Mouse (Mus musculus) liver, postnatal 0 days (tissue): ENCODE measurements around the gene Slc4a1.

Experiments
- CTCF ChIP-seq: sonication (generic); IDR thresholded peaks from 2 replicates; pipeline ENCODE4 v1.5.1; 2016; ENCODE audit warnings: antibody characterized with exemption, low read depth
- EP300 ChIP-seq: IDR thresholded peaks from 2 replicates; pipeline ENCODE4 v1.6.1; 2016; ENCODE audit warnings: antibody characterized with exemption, low read depth, mild to moderate bottlenecking

DNA sequence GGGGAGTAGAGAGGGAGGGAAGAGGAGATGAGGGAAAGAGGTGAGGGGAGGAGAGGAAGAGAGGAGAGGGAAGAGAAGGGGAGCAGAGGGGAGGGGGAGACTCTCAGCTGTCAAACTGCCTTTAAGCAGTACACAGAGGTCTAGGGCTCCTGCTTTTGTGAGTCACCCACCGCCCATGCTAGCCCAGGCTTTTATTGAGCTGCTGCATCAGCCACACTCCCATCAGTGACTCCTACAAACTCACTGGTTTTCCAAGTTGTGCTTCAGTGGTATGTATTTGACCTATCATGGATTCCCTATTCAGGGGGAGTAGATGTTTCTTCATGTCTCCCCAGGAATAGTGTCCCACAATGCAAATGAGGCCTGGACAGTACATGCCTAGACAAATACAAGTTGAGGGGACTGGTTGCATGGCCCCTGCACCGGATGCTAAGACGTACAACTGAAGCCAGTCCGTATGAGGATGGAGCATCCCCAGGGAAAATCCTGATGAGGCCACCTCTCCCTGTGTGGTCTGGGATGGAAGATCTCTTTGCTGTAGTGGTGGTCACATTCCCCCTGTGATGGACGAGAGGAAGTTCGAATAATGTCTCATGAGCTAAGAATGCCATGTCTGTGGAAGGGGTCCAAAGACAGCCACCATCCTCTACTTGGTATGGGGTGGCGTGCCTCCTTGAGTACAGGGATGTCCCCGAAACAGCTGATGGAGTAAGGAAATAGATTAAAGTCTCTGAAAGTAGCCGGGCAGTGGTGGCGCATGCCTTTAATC is 49.2 kb upstream of the Slc4a1 start:
- TF ChIP-seq EP300 (no peak), CTCF (no peak)
